Mouse (Mus musculus) ovary, postnatal 36 days (tissue): Measurements from ENCODE around the gene Pitpnb.

Experiments used
- DNase-seq: peaks from one replicate; pipeline ENCODE4 v3.0.0; 2022; ENCODE audit warnings: low spot score, mixed read lengths

Gene Pitpnb

GRCm38 (mm10) chr5:111396199-111396598 lies 65.6 kb downstream of the Pitpnb start:
- no peak for DNase-seq

GRCm38 (mm10) chr5:111398471-111398870 lies 67.9 kb downstream of the Pitpnb start:
- DNase-seq = no peak

GRCm38 (mm10) chr5:111399271-111399670 lies 68.7 kb downstream of the Pitpnb start:
- DNase-seq = no peak

GRCm38 (mm10) chr5:111401879-111402650 lies 71.5 kb downstream of the Pitpnb start:
- no peak for DNase-seq

- DNase-seq = no peak
These were observed 72.1 kb downstream of the Pitpnb start for GRCm38 (mm10) chr5:111402651-111402996.

- no peak for DNase-seq
These were observed 74.2 kb downstream of the Pitpnb start for GRCm38 (mm10) chr5:111404721-111405120.

- no peak for DNase-seq
These were observed 78.0 kb downstream of the Pitpnb start for GRCm38 (mm10) chr5:111408470-111409105.

- no peak for DNase-seq
These were observed 79.0 kb downstream of the Pitpnb start for GRCm38 (mm10) chr5:111409412-111410044.

GRCm38 (mm10) chr5:111410665-111411064 lies 80.1 kb downstream of the Pitpnb start:
- no peak for DNase-seq

GRCm38 (mm10) chr5:111414192-111414591 lies 83.6 kb downstream of the Pitpnb start:
- peak; percentile 73 for DNase-seq

GRCm38 (mm10) chr5:111414770-111415249 lies 84.2 kb downstream of the Pitpnb start:
- DNase-seq = no peak

GRCm38 (mm10) chr5:111415575-111415974 lies 85.0 kb downstream of the Pitpnb start:
- no peak for DNase-seq

- DNase-seq = no peak
These were observed 85.5 kb downstream of the Pitpnb start for GRCm38 (mm10) chr5:111416048-111416447.

- DNase-seq = peak; percentile 87
These were observed 86.2 kb downstream of the Pitpnb start, which contains the start of gene Mn1 for GRCm38 (mm10) chr5:111416591-111417374. Gene Mn1, plus strand, starts transcription at chr5:111417362.

- DNase-seq = peak; percentile 25
These were observed 87.0 kb downstream of the Pitpnb start for GRCm38 (mm10) chr5:111417378-111418131.

GRCm38 (mm10) chr5:111418202-111419120 lies 87.9 kb downstream of the Pitpnb start:
- peak; percentile 23 for DNase-seq

GRCm38 (mm10) chr5:111419121-111419881 lies 88.7 kb downstream of the Pitpnb start:
- no peak for DNase-seq

- DNase-seq = no peak
These were observed 89.6 kb downstream of the Pitpnb start for GRCm38 (mm10) chr5:111420011-111420691.

GRCm38 (mm10) chr5:111420896-111421295 lies 90.3 kb downstream of the Pitpnb start:
- no peak for DNase-seq
